Mouse (Mus musculus) midbrain, embryonic 10.5 days (tissue): ENCODE results near the gene Tex36. TPM values are rescaled to one million over a fixed set of nuclear protein-coding genes. Genes with fewer than 3 reads are reported as not detected.

Experiments used
- DNase-seq: peaks from one replicate; pipeline ENCODE4 v3.0.0-alpha.2; 2017; ENCODE audit warnings: low spot score
- H3K27ac ChIP-seq: fragments of 300-500 bp; sonication (generic); replicated peaks from 2 replicates; pipeline ENCODE4 v1.5.1; 2016; ENCODE audit warnings: mild to moderate bottlenecking
- H3K27me3 ChIP-seq: fragments of 300-500 bp; sonication (generic); 2 replicates; pipeline ENCODE4 v1.6.1; 2016; ENCODE audit warnings: low read depth, mild to moderate bottlenecking; ENCODE audit not compliant: poor library complexity, severe bottlenecking
- H3K36me3 ChIP-seq: fragments of 300-500 bp; sonication (generic); 2 replicates; pipeline ENCODE4 v1.6.1; 2016; ENCODE audit warnings: mild to moderate bottlenecking, moderate library complexity
- H3K4me1 ChIP-seq: fragments of 300-500 bp; sonication (generic); 2 replicates; pipeline ENCODE4 v1.6.1; 2016
- H3K4me3 ChIP-seq: fragments of 300-500 bp; sonication (generic); 2 replicates; pipeline ENCODE4 v1.5.1; 2016; ENCODE audit warnings: mild to moderate bottlenecking, moderate library complexity
- H3K9me3 ChIP-seq: fragments of 300-500 bp; sonication (generic); replicated peaks from 2 replicates; pipeline ENCODE4 v1.6.1; 2016; ENCODE audit warnings: mild to moderate bottlenecking
- WGBS: fragments of 180-500 bp; shearing (Covaris S2); methylation state at CpG from one replicate; pipeline ENCODE4 v1.1.7; 2016; 5-methylcytosine and 5-hydroxymethylcytosine counted together
- polyA plus RNA-seq: library from polyadenylated mRNA; unstranded; fragments of >200 nt; fragmentation: Nextera tagmentation; extraction: Ambion mirVana; gene quantifications from 2 replicates; pipeline ENCODE4 v1.2.1, GENCODE M21; 2016

The Tex36 gene
- not detected in 2 replicates for polyA plus RNA-seq

- H3K27ac ChIP-seq = no peak within 1 kb of the TSS
- no peak for DNase-seq
These were observed at the start of gene Tex36 for GRCm38 (mm10) chr7:133602058-133602457. Gene Tex36, minus strand, starts transcription at chr7:133602158.

DNA sequence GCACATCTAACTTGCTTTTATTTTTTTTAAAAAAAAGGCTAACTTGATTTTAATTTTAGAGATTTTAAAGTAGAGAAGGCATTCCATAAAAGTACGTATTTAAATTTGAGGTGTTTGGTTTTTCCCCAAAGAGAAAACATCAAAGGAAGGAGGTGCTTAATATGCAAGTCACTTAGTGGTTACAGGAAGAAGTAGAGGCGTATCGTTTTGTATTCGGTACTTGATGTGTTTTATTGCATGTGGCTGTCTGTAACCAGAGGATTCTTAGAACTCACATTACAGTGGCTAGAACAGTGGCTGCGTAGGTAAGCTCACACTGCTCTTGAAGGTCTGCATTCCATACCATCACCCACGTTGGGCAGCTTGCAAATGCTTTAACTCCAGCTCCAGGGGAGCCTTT is 43.8 kb upstream of the Tex36 start:
- 94% methylated on average over 6 of the region's 6 CpGs for WGBS
- H3K4me3 ChIP-seq = no peak overlapping the region
- peaks cover 100% of the 10 kb centered on the region for H3K36me3 ChIP-seq
- no peaks in the 10 kb centered on the region for H3K9me3 ChIP-seq
- no peak for DNase-seq
- H3K4me1 ChIP-seq = no peaks in the 10 kb centered on the region
- no peak overlapping the region for H3K27ac ChIP-seq
- H3K27me3 ChIP-seq = no peaks in the 10 kb centered on the region

More at GRCm38 (mm10) chr7:133602058-133602457, at the start of gene Tex36:
- no peaks in the 10 kb centered on the region for H3K9me3 ChIP-seq
- 56% methylated on average over 2 of the region's 2 CpGs for WGBS
- H3K4me1 ChIP-seq = no peaks in the 10 kb centered on the region
- no peaks in the 10 kb centered on the region for H3K27me3 ChIP-seq
- no peak within 1 kb of the TSS for H3K4me3 ChIP-seq
- no peaks in the 10 kb centered on the region for H3K36me3 ChIP-seq

DNA sequence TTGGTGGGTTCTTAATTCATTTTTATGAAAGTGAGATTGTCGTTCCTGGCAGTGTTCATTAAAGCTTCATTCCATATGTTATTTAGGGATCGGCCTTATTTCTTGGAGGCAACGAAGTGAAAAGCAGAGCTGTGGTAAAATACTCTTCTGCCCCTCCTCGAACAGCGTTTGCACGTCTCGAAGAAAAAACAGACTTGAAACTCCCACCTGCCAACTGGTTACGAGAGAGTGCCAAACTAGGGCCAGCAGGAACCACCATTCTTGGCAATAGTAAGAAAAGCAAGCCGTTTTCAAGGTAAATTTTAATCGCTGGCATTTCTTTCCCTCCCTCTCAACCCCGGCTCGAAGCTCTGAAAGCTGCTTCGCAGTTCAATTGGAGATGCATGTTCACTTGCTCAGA is 36.9 kb upstream of the Tex36 start:
- H3K9me3 ChIP-seq = no peaks in the 10 kb centered on the region
- no peaks in the 10 kb centered on the region for H3K27me3 ChIP-seq
- H3K27ac ChIP-seq = no peak overlapping the region
- H3K4me1 ChIP-seq = peaks cover 18% of the 10 kb centered on the region
- 93% methylated on average over 13 of the region's 13 CpGs for WGBS
- no peak for DNase-seq
- H3K36me3 ChIP-seq = peaks cover 50% of the 10 kb centered on the region
- H3K4me3 ChIP-seq = no peak overlapping the region; the same call in 1 of the 2 replicates

- Histone ChIP-seq H3K27ac (peak overlapping the region; percentile 94), H3K4me3 (peak overlapping the region; percentile 97), H3K4me1 (peaks cover 18% of the 10 kb centered on the region), H3K27me3 (no peaks in the 10 kb centered on the region), H3K36me3 (peaks cover 45% of the 10 kb centered on the region), H3K9me3 (no peaks in the 10 kb centered on the region)
- 18% methylated on average over 13 of the region's 13 CpGs for WGBS
- DNase-seq = no peak
These were observed 36.3 kb upstream of the Tex36 start for GRCm38 (mm10) chr7:133638306-133638705.

- Histone ChIP-seq H3K9me3 (no peaks in the 10 kb centered on the region), H3K27ac (peak within 1 kb of the TSS; percentile 94), H3K27me3 (no peaks in the 10 kb centered on the region), H3K36me3 (peaks cover 38% of the 10 kb centered on the region), H3K4me3 (peak within 1 kb of the TSS; percentile 97), H3K4me1 (peaks cover 18% of the 10 kb centered on the region)
- DNase-seq = peak; percentile 99
- under 1% methylated on average over 81 of the region's 81 CpGs for WGBS
These were observed 35.7 kb upstream of the Tex36 start, which contains the start of gene Edrf1 for GRCm38 (mm10) chr7:133637361-133638305. Gene Edrf1, plus strand, starts transcription at chr7:133637543.

DNA sequence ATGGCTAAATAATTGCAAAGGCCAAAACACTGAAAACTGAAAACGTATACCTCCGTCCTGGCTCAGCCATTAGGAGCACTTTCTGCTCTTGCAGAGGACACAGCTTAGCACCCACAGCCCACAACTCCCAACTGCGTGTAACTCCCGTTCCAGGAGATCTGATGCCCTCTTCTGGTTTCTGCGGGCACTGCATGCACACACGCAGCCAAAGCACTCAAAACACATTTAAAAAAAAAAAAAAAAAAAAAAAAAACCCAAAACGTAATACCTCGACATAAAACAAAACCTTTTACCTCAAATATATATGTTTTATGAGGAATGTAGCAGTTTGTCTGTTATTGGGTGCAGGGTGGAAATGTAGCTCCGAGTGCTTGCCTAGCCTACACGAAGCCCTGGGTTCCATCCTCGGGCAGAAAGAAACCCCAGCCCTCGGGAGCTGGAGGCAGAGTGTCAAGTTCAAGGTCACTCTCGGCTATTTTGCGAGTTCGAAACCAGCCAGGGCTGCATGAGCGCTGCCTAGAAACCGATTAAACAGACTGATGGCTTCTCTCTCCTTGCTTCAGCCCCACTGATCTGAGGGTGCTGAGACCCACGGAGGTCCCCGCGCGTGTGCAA is 34.9 kb upstream of the Tex36 start:
- H3K4me1 ChIP-seq = peaks cover 18% of the 10 kb centered on the region
- peaks cover 30% of the 10 kb centered on the region for H3K36me3 ChIP-seq
- 3% methylated on average over 21 of the region's 21 CpGs for WGBS
- peak; percentile 87 for DNase-seq
- H3K27ac ChIP-seq = peak overlapping the region; percentile 94
- peak overlapping the region; percentile 97 for H3K4me3 ChIP-seq
- H3K27me3 ChIP-seq = no peaks in the 10 kb centered on the region
- no peaks in the 10 kb centered on the region for H3K9me3 ChIP-seq

- Histone ChIP-seq H3K27ac (no peak overlapping the region), H3K27me3 (no peaks in the 10 kb centered on the region), H3K9me3 (no peaks in the 10 kb centered on the region), H3K36me3 (peaks cover 13% of the 10 kb centered on the region), H3K4me3 (no peak overlapping the region), H3K4me1 (peaks cover 18% of the 10 kb centered on the region)
- no peak for DNase-seq
- 68% methylated on average over 10 of the region's 12 CpGs for WGBS
These were observed 33.1 kb upstream of the Tex36 start for GRCm38 (mm10) chr7:133634932-133635650.

DNA sequence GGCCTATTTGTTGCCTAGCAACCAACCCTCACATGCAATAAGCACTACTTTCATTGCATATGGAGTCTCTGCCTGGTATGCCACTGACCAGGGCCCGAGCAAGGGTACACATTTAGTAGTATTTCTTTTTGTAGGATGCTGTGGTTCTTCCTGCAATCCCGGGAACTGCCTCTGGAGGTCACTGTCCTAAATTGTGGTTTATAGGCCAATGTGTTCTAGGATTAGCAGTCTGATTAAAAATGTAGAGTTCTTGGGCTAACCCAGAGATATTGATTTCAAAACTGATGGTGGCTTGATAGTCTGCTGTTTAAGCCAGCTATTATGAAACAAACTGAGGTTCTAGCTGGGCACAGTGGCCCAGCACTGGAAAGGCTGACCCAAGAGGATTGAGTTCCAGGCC is 30.5 kb upstream of the Tex36 start:
- DNase-seq = peak; percentile 51
- Histone ChIP-seq H3K36me3 (no peaks in the 10 kb centered on the region), H3K4me1 (peaks cover 8% of the 10 kb centered on the region), H3K27ac (no peak overlapping the region), H3K4me3 (no peak overlapping the region), H3K27me3 (no peaks in the 10 kb centered on the region), H3K9me3 (no peaks in the 10 kb centered on the region)
- WGBS = 26% methylated on average over 2 of the region's 2 CpGs

DNA sequence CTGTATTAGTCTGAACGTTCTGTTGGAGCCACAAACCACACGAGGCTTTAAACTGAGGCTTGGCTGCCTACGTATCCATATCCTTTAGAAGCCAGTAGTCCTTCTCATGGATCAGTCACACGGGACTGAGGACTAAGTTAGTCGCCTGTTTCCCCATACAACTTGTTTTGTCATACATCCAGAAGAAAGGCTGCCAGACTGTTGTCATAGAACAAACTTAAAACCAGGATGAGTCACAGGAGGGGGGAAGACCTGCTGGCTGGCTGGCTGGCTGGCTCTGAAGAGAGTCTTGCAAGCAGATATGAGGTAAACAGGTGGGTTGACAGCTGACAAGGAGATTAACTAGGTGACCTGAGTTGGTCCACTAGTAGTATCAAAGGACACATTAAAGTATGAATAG is 28.9 kb upstream of the Tex36 start:
- H3K36me3 ChIP-seq = no peaks in the 10 kb centered on the region
- H3K9me3 ChIP-seq = no peaks in the 10 kb centered on the region
- whole genome bisulfite sequencing = 84% methylated on average over 5 of the region's 5 CpGs
- no peak overlapping the region for H3K27ac ChIP-seq
- H3K4me1 ChIP-seq = peaks cover 15% of the 10 kb centered on the region
- H3K4me3 ChIP-seq = no peak overlapping the region
- no peaks in the 10 kb centered on the region for H3K27me3 ChIP-seq
- no peak for DNase-seq

GRCm38 (mm10) chr7:133627184-133627936 is 25.4 kb upstream of the Tex36 start:
- peak overlapping the region; percentile 1; the same call in 1 of the 2 replicates for H3K27ac ChIP-seq
- no peaks in the 10 kb centered on the region for H3K9me3 ChIP-seq
- H3K4me3 ChIP-seq = no peak overlapping the region
- peaks cover 12% of the 10 kb centered on the region for H3K4me1 ChIP-seq
- H3K27me3 ChIP-seq = no peaks in the 10 kb centered on the region
- 54% methylated on average over 14 of the region's 14 CpGs for WGBS
- peak; percentile 22 for DNase-seq
- H3K36me3 ChIP-seq = no peaks in the 10 kb centered on the region

- 89% methylated on average over 5 of the region's 5 CpGs for WGBS
- Histone ChIP-seq H3K9me3 (no peaks in the 10 kb centered on the region), H3K27me3 (no peaks in the 10 kb centered on the region), H3K27ac (no peak overlapping the region), H3K4me3 (no peak overlapping the region), H3K4me1 (peaks cover 12% of the 10 kb centered on the region), H3K36me3 (no peaks in the 10 kb centered on the region)
- no peak for DNase-seq
These were observed 21.3 kb upstream of the Tex36 start for GRCm38 (mm10) chr7:133623226-133623625.

DNA sequence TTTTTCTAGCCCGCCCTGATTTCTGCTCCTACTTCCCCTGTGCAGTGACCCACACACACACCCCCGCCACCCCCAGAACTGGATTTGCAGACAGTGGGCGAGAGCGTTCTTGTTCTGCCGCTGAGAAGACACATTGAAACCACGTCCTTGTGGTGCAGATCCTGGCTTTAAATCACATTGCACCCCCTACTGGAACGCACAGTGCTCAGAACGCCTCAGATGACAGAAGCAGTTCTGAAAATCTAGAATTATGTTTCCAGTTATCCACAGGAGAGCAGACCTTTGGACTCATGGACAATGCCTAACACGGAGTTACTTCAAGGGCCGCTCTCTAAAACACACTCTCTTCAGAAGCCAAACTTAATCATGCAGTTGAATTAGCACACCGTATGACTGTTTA is 18.8 kb upstream of the Tex36 start:
- H3K36me3 ChIP-seq = no peaks in the 10 kb centered on the region
- H3K27me3 ChIP-seq = no peaks in the 10 kb centered on the region
- H3K4me1 ChIP-seq = no peaks in the 10 kb centered on the region
- H3K4me3 ChIP-seq = no peak overlapping the region
- H3K27ac ChIP-seq = no peak overlapping the region
- no peaks in the 10 kb centered on the region for H3K9me3 ChIP-seq
- no peak for DNase-seq
- 69% methylated on average over 11 of the region's 11 CpGs for WGBS
